Mouse (Mus musculus) adipocyte (in vitro differentiated cells): Measurements from ENCODE around the gene Lsm14a.

Experiments used
- DNase-seq: peaks from one replicate; pipeline ENCODE4 v3.0.0-alpha.2; 2016; ENCODE audit warnings: low spot score

Gene Lsm14a

DNA sequence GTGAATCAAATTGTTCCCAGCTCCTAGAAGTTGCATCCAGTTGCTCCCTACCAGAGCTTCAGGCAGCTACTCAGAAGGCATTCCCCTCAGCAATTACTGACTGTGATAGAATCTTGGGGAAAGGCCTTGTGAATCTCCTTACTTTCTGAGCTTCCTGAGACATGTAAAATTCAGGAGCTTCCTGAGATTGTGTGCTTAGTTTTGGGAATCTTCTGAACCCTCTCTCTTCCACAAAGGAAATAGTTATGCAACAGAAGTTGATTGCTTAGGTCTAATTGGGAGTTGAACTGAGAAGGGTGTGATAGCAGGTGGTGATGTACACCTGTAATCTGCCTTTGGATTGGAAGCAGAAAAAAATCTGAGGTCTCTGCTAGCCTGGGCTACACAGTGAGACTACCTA lies at the start of gene Lsm14a:
Gene Lsm14a, minus strand, starts transcription at position 101 of the 400 bp plus-strand sequence.
- DNase-seq: no peak

DNA sequence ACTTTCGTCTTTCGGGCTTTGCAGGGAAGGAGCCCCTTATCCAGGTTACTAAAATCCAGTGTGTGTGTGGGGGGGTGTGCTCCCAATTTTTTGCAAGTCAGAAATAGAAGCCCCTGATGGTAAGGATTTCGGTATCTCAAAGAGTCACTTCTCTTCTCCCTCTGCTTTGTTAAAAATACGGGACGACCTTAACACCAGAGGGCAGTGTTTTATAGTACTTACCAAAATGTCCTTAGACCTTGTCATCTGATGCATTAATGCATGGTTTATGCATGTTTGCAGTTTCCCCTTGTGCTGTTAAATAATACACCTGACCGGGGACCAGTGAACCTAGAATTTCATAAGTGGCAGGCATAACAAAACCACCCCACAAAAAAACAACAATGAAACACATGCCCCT lies 45.8 kb upstream of the Lsm14a start:
- peak; percentile 38 for DNase-seq

DNA sequence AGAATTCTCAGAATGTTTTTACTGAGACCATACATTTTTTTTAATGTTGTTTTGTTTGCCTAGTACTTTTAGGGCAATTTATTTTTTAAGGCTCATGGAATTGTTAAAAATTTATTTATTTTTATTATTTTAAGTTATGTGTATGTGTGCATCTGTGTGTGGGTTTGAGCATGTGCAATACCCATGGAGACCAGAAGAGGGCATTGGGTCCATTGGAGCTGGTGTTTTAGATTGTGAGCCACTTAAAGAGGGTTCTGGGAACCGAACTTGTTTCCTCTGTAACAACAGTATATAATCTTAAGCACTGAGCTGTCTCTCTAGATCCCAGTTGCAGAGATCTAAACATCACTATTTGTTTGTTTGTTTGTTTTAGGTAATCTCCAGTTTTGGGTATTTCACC lies 40.5 kb upstream of the Lsm14a start:
- no peak for DNase-seq

DNA sequence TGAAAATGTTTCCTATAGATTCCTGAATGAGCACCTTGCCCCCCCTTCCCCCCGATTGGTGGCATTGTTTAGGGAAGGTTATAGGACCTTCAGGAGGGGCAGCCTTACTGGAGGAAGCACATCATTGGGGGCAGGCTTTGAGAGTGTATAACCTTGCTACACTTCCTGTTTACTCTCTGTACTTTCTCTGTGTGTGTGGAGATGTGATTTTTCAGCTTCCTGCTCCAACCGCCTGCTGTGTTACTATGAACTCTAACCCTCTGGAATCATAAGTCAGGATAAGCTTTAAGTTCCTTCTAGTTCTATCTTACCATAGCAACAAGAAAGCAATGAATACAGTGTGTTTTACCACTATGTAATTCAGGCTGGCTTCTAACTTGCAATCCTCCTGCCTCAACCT lies 28.1 kb upstream of the Lsm14a start:
- peak; percentile 5 for DNase-seq

DNA sequence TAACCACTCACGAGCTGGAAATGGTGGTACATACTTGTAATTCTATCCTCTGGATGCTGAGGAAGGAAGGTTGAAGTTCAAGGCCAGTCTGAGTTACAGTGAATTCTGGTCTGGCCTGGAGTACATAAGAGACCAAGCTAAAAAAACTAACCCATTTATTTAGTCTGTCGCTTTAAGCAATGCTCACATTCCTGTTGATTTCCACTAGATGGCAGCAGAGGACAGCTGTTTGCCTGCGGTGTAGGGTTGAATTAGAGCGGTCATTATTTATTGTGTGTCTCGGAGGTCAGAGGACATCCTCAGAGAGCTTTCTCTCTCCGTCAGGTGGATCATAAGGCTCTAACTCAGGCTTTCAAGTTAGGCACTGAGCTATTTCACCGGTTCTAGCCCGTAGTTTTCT lies 14.4 kb upstream of the Lsm14a start:
- peak; percentile 74 for DNase-seq

DNA sequence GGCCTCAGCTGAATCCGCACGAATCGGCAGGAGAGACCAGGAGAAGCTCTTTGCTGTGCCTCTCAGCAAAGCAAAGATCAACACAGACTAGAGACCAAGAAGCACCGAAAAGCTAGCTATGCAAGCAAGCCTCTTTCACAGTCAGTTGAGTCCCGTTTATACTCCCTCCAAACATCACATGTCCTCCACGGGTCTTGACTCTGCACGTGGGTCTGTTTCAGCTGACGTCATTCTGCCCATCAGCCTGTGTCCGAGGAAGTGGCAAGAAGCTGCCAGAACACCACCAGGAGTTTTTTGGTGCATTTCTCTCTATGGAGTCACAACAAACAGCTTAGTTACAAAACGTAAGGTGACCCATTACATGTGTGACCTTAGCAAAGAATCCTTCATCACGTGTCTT lies 10.8 kb upstream of the Lsm14a start:
- no peak for DNase-seq

DNA sequence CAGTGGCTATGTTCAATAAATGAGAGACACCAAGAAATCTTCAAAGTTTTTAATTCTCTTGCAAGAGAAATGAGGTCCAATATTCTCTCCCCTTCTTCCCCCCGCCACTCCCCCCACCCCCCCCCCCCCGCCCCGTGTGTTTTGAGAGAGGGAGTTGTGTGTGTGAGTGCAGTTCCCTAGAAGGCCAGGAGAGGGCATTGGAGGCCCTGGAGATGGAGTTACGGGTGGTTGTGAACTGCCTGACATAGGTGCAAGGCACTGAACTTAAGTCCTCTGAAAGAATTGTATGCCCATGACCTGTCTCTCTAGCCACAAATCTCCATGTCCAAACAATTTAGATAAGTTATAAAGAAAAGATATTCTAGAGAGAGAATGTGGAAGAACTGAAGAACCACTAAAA lies 7.0 kb upstream of the Lsm14a start:
- DNase-seq: no peak

DNA sequence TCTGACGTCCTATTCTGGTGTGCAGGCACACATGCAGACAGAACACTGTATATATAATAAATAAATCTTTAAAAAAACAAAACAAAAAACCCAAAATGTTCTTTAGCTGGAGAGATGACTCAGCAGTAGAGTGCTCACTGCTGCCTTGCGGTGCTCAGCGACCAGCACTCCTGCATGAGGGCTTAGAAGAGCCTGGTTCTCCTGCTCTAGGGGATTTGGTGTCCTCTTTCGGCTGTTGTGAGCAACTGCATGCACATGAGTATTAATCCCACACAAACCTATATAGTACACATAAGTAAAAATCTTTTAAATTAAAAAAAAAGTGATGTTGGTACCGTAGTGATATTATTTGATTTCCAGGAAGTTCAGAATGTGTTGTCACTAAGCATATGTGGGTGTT lies 5.7 kb upstream of the Lsm14a start:
- DNase-seq: no peak

DNA sequence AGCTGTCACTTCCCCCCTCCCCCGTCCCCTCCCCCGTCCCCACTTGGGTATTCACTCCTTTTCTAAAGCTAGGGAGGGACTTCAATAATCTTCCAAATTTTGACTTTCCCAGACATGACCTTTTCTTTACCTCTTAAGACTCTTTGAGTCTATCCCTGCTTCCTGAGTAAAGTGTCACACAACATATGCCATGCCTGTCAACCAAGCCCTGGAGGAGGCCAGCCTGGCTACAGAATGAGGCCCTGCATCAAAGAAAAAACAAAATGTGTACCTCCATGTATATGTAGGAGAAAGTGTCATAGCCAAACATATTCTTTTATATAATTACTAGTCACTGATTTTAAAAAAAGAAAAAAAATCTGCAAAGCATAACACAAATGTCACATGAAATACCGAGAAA lies 3.7 kb upstream of the Lsm14a start:
- no peak for DNase-seq

DNA sequence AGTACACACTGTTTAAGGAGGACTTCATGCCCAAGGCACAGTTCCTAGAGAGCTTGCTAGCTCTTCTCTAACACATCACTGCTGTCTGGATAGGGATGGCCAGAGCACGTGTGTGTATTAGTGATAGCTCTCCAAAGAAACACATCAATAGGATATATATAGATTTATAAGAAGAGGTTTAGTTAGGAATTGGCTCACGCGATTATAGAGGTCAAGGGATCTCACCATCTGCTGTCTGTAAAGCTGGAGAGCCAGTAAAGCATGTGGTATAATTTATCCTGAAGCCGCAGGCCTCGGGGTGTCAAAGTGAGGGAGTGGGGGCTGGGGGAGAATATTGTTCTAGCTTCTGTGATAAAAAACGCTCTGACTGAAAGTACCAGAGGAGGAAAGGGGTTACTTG lies 2.6 kb upstream of the Lsm14a start:
- no peak for DNase-seq

DNA sequence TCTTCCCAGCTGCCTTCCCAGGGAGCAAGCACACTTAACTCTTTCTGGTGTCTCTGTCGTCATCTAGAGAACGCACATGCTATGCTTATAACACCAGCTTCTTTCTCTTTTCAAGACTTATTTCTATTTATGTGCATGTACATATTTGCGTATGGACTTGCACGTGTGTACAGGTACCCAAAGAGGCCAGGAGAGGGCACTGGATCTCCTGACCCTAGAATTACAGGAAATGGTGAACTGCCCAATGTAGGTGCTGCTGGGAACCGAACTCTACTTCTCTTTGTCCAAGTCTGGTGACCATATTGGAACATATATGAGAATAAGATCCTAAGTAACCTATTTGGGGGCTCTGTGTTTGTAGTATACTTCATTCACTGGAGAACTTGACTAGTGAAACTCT lies 1.5 kb upstream of the Lsm14a start:
- DNase-seq: no peak

DNA sequence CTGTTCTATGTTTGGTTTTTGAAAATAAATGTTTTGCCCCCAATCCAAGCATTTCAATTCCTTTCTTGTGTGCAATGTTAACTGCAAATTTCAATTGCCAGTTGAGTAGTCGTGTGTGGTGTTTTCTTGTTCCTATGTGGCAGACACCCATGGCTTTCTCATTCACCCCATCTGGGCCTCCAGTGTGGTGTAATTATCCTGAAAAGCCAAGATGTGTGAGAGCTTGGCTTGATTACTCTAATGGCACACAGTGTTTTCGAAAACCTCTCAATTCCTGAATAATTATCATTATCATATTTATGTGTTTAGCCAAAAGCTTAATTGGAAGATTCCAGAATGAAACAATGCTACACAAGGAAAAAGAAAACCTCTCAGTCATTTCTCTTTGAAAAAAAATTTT lies 976 bp upstream of the Lsm14a start:
- no peak for DNase-seq

DNA sequence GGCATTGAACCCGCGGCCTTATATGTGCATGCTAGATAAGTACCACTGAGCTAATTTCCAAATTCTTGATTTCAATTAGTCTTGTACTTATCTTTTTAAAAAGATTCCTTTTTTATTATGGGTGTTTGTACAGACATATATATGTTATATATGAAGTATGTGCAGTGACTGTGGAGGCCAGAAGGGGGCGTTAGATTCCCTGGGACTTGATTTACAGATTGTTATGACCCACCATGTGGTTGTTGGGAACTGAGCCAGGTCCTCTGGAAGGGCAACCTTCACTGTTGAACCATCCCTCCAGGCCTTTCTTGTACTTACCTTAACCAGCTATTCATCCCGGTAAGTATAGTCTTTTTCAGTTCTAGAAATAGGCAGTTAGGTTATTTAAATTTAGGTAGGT lies 780 bp downstream of the Lsm14a start:
- no peak for DNase-seq

DNA sequence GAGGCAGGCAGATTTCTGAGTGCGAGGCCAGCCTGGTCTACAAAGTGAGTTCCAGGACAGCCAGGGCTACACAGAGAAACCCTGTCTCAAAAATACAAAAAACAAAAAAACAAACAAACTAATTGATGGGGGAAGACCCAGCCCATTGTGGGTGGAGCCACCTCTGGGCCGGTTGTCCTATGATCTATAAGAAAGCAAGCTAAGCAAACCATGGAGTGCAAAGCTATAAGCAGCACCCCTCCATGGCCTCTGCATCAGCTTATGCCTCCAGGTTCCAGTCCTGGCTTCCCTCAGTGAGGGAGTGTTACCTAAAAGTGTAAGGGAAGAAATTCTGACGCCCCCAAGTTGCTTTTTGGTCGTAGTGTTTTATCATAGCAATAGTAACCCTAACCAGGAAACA lies 1.4 kb downstream of the Lsm14a start:
- no peak for DNase-seq

DNA sequence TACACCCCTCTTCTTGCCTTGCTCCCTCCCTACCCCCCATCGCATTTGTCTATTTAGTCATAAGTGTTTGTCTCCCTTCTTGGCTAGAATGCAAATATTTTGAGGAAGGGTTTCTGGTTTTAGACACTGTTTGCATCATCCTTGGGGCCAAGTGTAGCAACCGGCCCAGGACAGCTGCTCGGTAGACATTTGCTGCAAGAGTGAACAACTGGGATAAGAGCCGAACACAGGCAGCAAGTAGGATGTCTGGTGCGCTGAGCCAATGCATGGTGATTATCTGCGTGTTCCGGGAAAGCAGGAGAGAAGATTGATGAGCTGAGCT lies 2.3 kb downstream of the Lsm14a start:
- peak; percentile 78 for DNase-seq

DNA sequence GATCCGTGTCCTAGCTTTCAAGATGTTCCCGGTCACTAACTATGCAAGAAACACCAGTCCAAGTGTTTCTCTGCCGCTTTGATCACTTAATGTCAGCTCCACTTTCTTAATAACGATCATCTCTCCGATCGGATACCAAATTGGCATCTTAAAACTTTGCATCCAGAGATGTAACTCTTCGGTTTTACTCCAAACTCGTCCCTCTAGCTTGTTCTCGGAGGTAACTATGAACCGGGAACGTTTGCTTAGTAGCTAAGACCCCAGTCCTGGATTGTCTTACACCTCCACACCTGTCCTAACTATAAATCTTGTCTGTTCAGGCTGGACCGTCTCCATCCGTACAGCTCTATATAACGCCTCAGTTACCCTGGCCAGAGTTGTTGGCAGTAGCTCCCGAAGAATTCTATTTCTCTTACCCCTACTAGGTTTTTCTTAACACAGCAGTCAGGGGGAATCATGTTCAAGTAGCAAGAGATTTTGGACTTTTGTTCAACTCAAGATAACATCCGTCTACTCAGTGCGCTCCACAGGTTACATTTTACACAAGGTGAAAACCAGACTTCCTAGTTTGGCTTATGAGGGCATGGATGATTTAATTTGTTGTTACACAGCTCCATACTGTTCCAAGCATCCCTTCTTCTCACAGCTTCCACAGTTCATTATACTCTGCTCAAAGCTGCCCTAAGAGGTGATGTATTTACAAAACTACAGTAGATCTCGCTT lies 2.8 kb downstream of the Lsm14a start:
- DNase-seq: no peak

DNA sequence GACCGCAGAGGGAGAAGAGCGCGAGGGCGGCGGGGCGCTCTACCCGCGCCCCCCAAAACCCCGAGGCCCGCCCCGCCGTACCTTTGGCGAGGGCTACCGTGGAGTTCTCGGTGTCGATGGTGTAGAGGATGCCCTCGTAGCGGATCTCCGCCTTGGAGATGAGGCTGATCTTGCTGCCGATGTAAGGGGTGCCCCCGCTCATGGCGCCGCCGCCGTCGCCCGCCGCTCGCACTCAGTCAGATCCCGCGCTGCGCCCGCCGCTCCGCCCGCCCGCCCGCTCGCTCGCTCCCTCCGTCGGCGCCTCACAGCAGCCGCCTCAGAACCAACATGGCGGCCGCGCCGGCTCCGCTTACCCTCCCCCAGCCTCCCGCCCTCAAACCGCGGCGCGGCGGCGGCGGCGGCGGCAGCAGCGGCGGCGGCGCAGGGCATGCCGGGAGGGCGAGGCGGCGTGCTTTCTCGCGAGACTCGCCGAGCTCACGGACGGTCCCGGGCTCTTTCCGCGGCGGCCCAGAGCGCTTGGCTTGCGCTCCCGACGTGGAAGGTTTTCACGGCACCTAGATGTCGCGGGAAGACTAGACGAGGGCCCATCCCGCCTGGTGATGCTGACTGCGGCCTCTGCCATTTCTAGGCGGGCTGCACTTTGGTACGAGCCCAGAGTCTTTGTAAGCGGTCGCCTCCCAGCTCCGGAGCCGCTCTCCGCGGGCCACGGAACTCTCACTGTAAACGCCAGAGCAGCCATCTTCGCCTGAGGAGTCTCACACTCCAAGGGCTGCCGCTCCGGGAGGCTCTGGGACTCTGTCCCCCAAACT lies 3.6 kb downstream of the Lsm14a start:
- peak; percentile 84 for DNase-seq

DNA sequence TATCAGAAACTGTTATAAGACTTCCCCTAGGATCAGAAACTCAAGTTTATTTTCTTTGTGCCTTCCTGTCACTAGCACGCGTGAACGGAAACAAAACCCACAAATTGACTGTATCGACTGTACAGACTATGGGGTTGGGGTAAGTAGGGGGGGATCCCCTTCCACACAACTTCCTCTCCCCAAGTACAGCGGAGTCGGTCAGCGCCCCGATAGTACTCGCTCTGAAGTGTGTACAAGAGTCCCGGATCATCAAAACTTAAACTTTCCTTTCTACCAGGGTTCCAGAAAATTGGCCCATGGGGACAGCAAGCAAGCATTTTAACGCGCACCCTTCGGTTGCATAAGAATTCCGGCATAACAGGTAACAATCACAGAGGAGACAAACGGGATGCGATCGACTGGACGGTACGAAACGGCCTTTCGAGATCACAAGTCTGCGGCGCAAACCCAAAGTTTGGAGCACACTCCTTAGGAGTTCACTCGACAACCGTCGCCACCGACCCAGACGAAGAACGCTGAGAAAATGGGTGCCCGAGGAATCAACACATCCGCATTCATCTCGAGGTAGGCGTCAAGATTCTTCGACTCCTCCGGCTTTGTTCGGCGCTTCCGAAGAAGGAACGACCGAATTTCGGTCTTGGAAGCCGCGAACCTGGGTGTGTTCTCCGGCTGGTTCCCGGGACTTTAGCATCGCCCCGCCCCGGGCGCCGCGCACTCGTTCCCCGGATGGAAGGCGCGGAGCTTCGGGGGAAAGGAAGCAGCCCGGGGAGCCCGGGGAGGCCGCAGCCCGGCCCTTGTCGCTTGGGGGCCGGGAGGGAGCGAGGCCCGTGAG lies 4.5 kb downstream of the Lsm14a start:
- DNase-seq: peak; percentile 51

DNA sequence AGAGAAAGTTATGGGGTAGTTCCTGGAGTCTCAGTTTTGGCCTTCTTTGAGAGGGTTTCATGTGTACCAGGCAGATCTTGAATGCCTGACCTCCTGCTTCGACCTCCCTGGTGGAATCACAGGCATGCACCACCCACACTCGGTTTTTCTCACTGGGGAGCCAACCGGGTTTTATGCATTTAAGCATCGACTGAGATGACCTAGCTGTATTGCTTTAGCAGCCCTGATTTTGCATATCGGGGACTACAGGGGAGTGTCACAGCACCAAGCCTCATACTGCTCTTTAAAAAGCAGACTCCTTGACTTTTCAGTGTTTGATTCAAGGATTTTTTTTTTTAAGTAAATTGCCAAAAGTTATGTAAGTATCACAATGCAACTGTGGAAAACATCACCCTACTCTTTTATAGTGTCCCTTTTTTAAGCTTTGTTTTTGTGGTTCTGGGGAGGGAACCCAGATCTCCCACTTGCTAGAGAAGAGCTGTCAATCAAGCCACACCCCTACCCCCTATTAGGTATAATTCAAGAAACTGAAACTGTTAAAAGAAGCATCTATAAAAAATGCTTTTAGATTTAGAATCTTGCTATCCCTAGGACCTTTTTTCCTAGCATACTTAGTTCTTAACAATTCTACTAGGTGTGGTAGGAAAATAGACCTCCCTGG lies 5.2 kb downstream of the Lsm14a start:
- peak; percentile 22 for DNase-seq

DNA sequence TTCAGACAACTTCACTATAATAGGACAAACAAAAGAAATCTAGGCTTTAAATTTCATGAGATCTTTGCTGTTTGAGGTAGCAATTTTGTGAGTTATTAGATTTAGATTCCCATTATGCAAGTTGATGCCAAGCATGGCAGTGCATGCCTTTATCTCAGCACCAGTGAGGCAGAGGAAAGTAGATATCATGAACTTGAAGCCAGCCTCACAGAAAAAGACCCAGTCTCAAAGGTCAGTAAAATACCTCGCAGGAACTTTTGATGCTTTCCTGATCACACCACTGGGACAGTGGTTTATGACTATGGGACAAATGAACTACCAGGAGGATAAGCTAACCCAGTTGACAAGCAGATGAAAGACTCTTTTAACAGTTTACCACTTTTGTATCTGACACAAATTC lies 10.3 kb downstream of the Lsm14a start:
- DNase-seq: no peak

DNA sequence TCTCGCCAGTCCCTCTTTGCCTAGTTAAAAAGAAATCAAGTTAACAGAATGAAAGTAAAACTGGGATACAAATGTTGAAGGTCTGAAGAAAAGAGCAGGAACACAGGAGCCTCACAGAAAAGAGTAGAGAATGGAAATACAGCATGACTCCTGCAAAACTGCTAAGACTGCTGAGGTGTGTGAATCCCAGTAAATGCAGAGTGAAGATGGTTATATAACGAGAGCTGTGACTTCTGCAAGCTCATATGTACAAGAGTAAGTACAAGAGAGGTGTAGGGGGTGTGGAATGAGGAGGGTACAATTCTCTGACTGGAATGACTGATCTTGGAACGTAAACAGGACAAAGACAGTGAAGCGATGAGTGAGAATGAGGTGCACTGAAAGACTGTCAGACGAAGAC lies 11.4 kb downstream of the Lsm14a start:
- no peak for DNase-seq

DNA sequence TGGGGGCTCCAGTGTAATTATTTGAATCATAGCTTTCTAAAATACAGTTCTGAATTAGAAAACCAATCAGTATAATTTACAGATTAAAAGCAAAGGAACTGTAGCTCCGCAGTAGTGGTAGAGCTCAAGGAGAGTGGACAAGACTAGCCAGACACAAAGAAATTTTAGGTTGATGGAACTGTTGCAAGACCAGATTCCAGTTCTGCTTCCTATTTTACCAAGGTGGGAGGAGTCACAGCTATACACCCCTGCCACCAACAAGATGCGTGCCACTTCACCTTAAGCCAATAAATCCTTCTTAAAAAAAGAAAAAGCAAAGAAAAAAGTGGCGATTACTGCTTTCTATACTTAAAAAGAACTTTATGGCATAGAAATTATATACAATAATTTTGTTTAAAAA lies 12.8 kb downstream of the Lsm14a start:
- no peak for DNase-seq
